Mouse (Mus musculus): ENCODE results near the gene Tmem245. TPM values are rescaled to one million over a fixed set of nuclear protein-coding genes. Genes with fewer than 3 reads are reported as not detected.
A peak's percentile ranks its signal among the peaks of the same experiment; 100 is the strongest.
"Not testable (repeated sequence)": the region's sequence is repeated elsewhere in the genome, so short reads cannot be mapped to it uniquely, and the experiment has no call there.

Gene Tmem245
- polyA plus RNA-seq, 1 experiment from 2014 or later, result 9.8 TPM

DNA sequence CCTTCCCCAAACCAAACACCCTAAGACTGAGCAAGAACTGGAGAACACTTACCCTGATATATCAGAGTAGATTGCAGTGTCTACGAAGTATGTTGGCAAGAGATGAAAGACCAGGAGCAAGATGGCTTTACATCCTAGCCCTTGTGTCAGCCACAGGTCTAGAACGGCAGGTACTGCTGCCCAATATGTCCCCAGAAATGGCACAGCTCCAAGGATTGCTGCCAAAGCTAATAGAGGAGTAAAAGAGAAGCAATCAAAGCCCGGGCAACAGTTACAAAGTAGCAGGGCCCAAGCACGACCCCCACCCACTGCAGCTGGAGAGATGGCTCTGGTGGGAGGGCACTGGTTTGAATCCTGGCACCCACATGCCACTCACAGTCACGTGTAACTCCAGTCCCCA is 58.8 kb downstream of the Tmem245 start:
- ATAC-seq (ENCODE audit: low FRiP score), result no peak
- H3K4me2 ChIP-seq, result no peak overlapping the region
- no peak overlapping the region for H3K4me3 ChIP-seq
- no peak overlapping the region for H3K9ac ChIP-seq
- peaks cover 32% of the 10 kb centered on the region for H3K36me3 ChIP-seq
- no peaks in the 10 kb centered on the region for H3K4me1 ChIP-seq (replicated peaks)
- 80% methylated on average over 5 of the region's 5 CpGs for WGBS
- H3K27me3 ChIP-seq, result no peaks in the 10 kb centered on the region
- no peaks in the 10 kb centered on the region for H3K9me3 ChIP-seq
- no peak overlapping the region for H3K27ac ChIP-seq

DNA sequence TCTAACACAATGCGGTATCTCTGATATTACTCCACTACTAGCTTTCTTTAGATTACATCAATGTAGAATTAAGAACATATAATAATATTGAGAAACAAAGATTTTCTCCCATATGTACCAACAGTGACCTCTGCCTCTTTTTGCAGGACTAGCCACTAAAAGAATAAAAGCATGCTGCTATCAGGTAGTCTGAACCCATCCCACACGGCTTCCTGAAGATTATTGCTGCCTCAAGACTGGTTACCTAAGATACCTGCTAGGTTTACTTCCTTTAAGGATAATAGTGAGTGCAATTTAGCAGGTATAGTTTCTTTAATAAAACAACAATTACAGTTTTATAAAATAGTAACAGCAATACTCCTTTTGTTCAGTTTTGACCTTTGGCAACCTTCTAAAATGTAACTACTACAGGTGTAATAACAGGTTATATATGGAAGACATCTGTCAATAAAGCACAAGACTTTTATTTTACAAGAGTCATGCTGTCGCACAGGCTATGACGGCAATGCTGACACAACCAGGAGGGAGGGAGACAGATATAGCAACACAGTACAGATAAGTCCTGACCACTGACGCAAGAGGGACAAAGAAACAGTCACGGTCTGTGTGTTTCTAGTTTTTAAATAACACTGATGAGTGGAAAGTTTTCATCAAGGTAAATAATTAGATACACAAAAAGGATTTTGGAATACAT is 60.8 kb downstream of the Tmem245 start:
- H3K9me3 ChIP-seq, result no peaks in the 10 kb centered on the region
- H3K9ac ChIP-seq, result no peak overlapping the region
- H3K27ac ChIP-seq, result no peak overlapping the region
- 95% methylated on average over 6 of the region's 6 CpGs for WGBS
- no peaks in the 10 kb centered on the region for H3K27me3 ChIP-seq
- H3K4me2 ChIP-seq, result no peak overlapping the region
- no peak overlapping the region for H3K4me3 ChIP-seq
- H3K4me1 ChIP-seq (replicated peaks), result no peaks in the 10 kb centered on the region
- no peak for ATAC-seq (ENCODE audit: low FRiP score)
- H3K36me3 ChIP-seq, result peaks cover 36% of the 10 kb centered on the region

DNA sequence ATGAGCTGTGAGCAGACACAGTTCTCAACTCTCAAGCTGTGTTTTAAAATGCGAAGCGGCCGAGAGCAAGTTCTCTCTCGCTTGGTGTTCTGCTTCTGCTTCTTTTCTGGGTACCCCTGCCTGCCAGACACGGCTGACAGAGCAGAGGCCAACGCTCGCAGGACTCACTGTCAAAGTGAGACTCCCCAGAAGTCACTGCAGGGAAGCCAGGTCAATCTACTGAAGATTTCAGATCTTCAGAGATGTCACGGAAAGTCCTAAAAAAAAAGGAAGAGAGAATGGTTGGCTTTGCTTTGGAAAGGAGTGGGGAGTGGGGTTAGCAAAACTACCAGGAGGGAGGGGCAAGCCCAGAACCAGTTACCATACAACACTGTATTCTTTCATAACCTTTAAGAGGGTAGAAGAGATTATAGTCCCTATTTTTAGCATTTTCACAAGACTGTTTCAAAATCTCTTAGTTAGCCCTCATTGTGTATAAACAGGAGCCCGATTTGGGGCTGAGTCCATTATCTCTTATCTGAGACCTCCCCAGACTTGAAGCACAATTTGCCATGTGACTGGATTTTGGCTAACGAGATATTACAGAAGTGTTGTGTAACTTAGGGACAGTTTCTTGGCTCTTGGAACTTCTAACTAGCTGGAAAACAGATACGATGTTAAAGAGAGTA is 67.1 kb downstream of the Tmem245 start:
- H3K27me3 ChIP-seq, result no peaks in the 10 kb centered on the region
- H3K4me2 ChIP-seq, result no peak overlapping the region
- no peak overlapping the region for H3K9ac ChIP-seq
- no peaks in the 10 kb centered on the region for H3K9me3 ChIP-seq
- H3K4me1 ChIP-seq (replicated peaks), result no peaks in the 10 kb centered on the region
- H3K36me3 ChIP-seq, result peaks cover 24% of the 10 kb centered on the region
- 90% methylated on average over 11 of the region's 11 CpGs for WGBS
- H3K4me3 ChIP-seq, result no peak overlapping the region
- H3K27ac ChIP-seq, result no peak overlapping the region
- no peak for ATAC-seq (ENCODE audit: low FRiP score)

DNA sequence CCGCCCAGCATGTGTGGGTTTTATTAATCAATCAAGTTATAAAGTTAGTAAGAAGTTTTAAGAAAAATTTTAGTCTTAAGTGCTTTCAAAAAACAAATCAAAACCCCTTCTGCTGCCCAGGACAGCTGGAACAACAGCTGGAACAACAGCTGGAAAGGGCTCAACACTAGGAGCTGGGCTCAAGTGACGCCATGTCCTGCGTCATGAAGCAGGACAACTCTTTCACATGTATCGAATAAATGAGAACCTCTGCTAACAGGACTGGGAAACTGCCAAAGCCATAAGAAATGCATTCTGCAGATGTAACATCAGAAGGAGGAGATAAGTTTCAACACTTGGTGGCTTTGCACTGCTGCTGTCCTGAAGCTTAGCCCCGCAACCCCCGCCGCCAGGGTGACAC is 68.3 kb downstream of the Tmem245 start:
- ATAC-seq (ENCODE audit: low FRiP score), result no peak
- no peak overlapping the region for H3K4me3 ChIP-seq
- no peaks in the 10 kb centered on the region for H3K9me3 ChIP-seq
- no peak overlapping the region for H3K27ac ChIP-seq
- H3K27me3 ChIP-seq, result no peaks in the 10 kb centered on the region
- H3K4me1 ChIP-seq (replicated peaks), result no peaks in the 10 kb centered on the region
- H3K9ac ChIP-seq, result no peak overlapping the region
- H3K4me2 ChIP-seq, result no peak overlapping the region
- H3K36me3 ChIP-seq, result peaks cover 30% of the 10 kb centered on the region
- WGBS, result 94% methylated on average over 7 of the region's 7 CpGs

DNA sequence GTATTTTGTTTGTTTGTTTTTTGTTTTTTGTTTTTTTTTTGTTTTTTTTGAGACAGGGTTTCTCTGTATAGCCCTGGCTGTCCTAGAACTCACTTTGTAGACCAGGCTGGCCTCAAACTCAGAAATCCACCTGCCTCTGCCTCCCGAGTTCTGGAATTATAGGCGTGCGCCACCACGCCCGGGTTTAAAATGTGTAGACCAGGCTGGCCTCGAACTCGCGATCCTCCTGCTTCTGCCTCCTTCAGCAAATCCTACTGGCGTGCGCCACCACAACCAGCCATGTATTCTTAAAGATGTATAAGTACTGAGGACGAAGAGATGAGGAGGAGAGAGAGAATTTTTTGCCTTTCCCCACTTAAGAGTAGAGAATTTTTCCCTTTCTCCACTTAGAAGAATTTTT is 76.7 kb downstream of the Tmem245 start:
- H3K4me2 ChIP-seq; ATAC-seq (ENCODE audit: low FRiP score); H3K4me3 ChIP-seq; H3K4me1 ChIP-seq (replicated peaks); H3K9ac ChIP-seq; H3K9me3 ChIP-seq; H3K27me3 ChIP-seq; H3K27ac ChIP-seq: not testable (repeated sequence)
- 97% methylated on average over 11 of the region's 11 CpGs for WGBS
- peaks cover 18% of the 10 kb centered on the region for H3K36me3 ChIP-seq

DNA sequence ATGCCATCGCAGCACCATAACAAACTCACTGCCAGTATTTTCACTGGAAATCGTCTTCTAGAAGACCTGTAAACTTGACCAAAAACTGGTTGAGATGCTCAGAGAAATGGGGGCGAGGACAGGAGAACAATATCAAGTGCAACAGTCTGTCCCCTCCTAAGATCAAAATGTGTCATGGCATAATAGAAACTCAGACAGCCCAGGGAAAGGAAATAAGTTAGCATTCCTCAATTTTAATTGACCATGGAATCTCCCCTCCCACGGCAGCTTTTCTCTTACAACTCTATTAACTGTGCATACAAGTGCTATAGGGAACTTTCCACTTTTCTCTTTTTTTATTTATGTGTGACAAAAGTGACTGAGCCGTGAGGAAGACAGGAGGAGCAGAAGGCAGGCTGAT is 79.5 kb downstream of the Tmem245 start:
- no peak for ATAC-seq (ENCODE audit: low FRiP score)
- H3K4me3 ChIP-seq, result no peak overlapping the region
- H3K27me3 ChIP-seq, result no peaks in the 10 kb centered on the region
- 74% methylated on average over 5 of the region's 5 CpGs for WGBS
- no peak overlapping the region for H3K9ac ChIP-seq
- H3K4me2 ChIP-seq, result no peak overlapping the region
- H3K36me3 ChIP-seq, result 0 out of 2 replicates have a peak, but pooled peaks cover 2% of the 10 kb centered on the region
- peaks cover 17% of the 10 kb centered on the region for H3K4me1 ChIP-seq (replicated peaks)
- H3K27ac ChIP-seq, result no peak overlapping the region
- H3K9me3 ChIP-seq, result no peaks in the 10 kb centered on the region

DNA sequence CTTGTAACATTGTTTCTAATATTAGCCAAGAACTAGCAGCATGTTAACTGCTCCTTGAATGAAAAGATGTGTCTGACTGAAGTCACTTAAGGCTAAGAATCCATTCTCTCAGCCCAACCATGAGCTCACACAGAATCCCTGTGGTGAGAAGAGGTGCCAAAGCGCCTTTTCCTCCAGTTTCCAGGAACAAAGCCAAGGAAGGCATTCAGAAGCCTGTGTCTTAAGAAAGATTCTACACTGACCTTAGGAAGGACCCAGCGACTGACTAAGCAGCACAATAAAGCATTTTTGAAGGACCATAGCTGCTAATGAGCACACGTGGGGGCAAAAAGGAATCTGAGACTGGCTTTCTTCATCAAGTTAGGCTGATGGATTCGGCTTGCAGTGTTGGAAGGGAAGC is 81.3 kb downstream of the Tmem245 start:
- 49% methylated on average over 4 of the region's 4 CpGs for WGBS

DNA sequence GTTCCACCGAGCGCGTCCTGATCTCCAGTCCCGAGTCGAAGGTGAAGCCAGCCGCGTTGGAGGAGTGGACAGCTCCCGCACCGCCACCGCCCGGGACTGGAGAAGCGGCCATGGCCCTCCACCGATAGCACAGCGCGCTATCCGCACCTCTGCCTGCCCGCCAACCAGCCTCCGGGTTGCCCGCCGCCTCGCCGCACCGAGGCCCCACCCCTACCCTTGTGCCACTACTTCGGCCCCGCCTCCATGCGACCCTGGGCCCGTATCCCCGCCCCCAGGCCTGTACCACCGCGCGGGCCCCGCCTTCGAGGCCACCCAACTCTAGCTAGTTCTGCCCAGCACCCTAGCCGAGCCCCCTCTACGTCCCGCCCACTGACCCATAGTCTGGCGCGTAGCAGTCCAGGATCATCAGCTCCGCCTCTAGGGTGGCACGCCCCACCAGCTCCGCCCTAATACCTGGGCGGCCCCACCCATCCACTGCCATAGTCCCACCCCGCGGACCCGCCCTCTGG is 82.2 kb downstream of the Tmem245 start, which contains the start of gene Ctnnal1:
Ctnnal1 (minus strand) TSS at position 186 of the 509 bp plus-strand sequence.
- no peaks in the 10 kb centered on the region for H3K9me3 ChIP-seq
- no peaks in the 10 kb centered on the region for H3K36me3 ChIP-seq
- H3K27me3 ChIP-seq, result no peaks in the 10 kb centered on the region
- H3K9ac ChIP-seq, result peak within 1 kb of the TSS; percentile 82
- under 1% methylated on average over 45 of the region's 45 CpGs for WGBS
- H3K27ac ChIP-seq, result peak within 1 kb of the TSS; percentile 85
- peak within 1 kb of the TSS; percentile 72 for H3K4me2 ChIP-seq
- peak; percentile 97 for ATAC-seq (ENCODE audit: low FRiP score)
- H3K4me3 ChIP-seq, result peak within 1 kb of the TSS; percentile 70
- peaks cover 21% of the 10 kb centered on the region for H3K4me1 ChIP-seq (replicated peaks)

More for the DNA sequence above, 81.3 kb downstream of the Tmem245 start:
- H3K27me3 ChIP-seq, result no peaks in the 10 kb centered on the region
- no peak overlapping the region for H3K4me3 ChIP-seq
- no peaks in the 10 kb centered on the region for H3K9me3 ChIP-seq
- H3K4me2 ChIP-seq, result no peak overlapping the region
- peaks cover 21% of the 10 kb centered on the region for H3K4me1 ChIP-seq (replicated peaks)
- 0 out of 2 replicates have a peak overlapping the region, but pooled peaks have one; percentile 35 for H3K27ac ChIP-seq
- H3K36me3 ChIP-seq, result 0 out of 2 replicates have a peak, but pooled peaks cover 1% of the 10 kb centered on the region
- H3K9ac ChIP-seq, result no peak overlapping the region
- no peak for ATAC-seq (ENCODE audit: low FRiP score)

DNA sequence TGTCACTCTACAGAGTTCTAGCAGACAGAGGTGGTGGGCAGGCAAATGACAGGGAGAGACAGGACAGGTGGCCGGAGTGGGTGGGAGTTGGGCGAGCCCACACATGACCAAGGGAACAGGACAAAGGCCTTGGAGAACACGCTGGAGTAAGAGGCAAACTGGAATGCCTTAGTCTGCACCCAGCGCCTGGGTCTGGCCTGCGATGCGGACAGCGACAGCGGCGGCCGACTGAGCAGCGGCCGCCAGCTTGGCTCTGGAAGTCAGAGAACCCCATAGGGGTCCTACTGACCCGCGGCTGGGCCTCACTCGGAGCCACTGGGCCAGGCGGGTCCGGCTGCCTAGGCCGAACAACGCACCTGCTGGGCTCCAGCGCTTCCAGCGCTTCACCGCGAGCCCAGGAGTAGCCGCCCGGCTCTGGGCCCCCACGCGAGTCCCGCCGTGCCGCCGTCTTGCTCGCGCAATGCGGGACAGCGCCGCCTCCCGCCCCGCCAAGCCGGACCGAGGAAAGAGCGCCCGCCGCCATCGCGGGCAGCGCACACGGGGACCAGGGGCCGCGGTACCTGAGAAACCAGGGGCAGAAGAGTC is 82.7 kb downstream of the Tmem245 start:
- peak overlapping the region; percentile 82 for H3K9ac ChIP-seq
- H3K4me2 ChIP-seq, result peak overlapping the region; percentile 72
- no peaks in the 10 kb centered on the region for H3K27me3 ChIP-seq
- H3K36me3 ChIP-seq, result no peaks in the 10 kb centered on the region
- peaks cover 21% of the 10 kb centered on the region for H3K4me1 ChIP-seq (replicated peaks)
- H3K4me3 ChIP-seq, result peak overlapping the region; percentile 70
- WGBS, result 0% methylated on average over 48 of the region's 49 CpGs
- peak overlapping the region; percentile 85 for H3K27ac ChIP-seq
- peak; percentile 84 for ATAC-seq (ENCODE audit: low FRiP score)
- no peaks in the 10 kb centered on the region for H3K9me3 ChIP-seq

DNA sequence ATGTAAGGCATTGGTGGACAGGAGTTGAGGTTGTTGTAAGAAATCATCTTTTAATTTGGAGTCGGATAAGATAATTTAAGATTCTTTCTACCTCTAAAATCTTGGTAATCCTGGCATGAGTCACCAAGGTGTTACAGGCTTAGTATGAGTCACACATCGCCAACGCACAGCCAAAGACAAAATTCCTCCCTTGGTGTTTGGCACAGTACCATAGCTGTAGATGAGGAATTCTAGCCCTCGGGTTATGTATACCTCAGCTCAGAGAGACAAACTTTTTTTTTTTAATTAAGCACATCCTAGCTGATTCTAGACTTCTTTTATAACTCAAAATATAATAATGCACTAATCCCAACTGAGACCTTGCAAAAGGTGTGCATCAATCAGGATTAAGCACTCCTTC is 83.2 kb downstream of the Tmem245 start:
- H3K27me3 ChIP-seq, result no peaks in the 10 kb centered on the region
- H3K4me2 ChIP-seq, result peak overlapping the region; percentile 72
- H3K9ac ChIP-seq, result peak overlapping the region; percentile 82
- H3K4me1 ChIP-seq (replicated peaks), result peaks cover 21% of the 10 kb centered on the region
- peak overlapping the region; percentile 70 for H3K4me3 ChIP-seq
- H3K36me3 ChIP-seq, result no peaks in the 10 kb centered on the region
- peak overlapping the region; percentile 85 for H3K27ac ChIP-seq
- no peak for ATAC-seq (ENCODE audit: low FRiP score)
- H3K9me3 ChIP-seq, result no peaks in the 10 kb centered on the region
- WGBS, result 49% methylated on average over 4 of the region's 4 CpGs

DNA sequence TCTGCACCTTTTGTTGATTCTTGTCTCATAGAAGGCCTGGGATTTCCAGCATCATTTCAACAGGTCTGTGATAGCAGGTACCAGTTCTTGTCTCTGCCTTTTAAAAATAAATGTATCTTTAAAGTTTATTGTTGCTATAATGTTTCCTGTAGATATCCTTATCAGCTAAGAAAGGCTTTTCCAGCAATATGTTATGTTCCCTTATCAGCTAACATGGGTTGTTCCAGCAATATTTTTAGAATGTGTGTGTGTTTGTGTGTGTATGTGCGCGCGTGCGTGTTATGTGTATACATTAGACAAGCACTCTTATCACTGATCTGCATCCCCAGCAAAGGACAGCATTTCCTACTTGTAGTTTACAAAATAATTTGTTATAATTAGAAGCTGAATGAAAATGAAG is 85.7 kb downstream of the Tmem245 start:
- no peak overlapping the region for H3K4me3 ChIP-seq
- H3K27me3 ChIP-seq, result no peaks in the 10 kb centered on the region
- ATAC-seq (ENCODE audit: low FRiP score), result no peak
- WGBS, result 98% methylated on average over 4 of the region's 4 CpGs
- no peaks in the 10 kb centered on the region for H3K36me3 ChIP-seq
- H3K9me3 ChIP-seq, result no peaks in the 10 kb centered on the region
- peaks cover 21% of the 10 kb centered on the region for H3K4me1 ChIP-seq (replicated peaks)
- no peak overlapping the region for H3K4me2 ChIP-seq
- no peak overlapping the region for H3K9ac ChIP-seq
- H3K27ac ChIP-seq, result no peak overlapping the region

DNA sequence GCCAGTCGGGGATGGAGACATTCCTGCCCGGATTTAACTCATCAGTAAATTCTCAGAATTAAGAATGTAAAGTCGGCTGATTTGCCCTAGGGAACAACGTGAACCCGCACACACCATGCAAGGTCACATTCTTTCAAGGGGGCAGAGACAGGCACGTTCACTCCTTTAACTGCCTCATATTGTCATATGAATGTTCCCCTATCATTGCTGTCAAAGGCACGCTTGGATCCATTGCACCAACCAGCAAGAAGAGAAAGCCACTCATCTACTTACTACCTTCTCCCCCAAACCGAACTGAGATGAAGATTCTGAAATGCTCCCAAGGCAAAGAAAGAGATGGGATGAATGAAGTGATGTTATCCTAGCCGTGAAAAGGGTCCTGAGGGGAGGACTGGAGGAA is 88.5 kb downstream of the Tmem245 start:
- no peaks in the 10 kb centered on the region for H3K9me3 ChIP-seq
- H3K36me3 ChIP-seq, result no peaks in the 10 kb centered on the region
- ATAC-seq (ENCODE audit: low FRiP score), result no peak
- peaks cover 22% of the 10 kb centered on the region for H3K4me1 ChIP-seq (replicated peaks)
- no peak overlapping the region for H3K4me3 ChIP-seq
- H3K27me3 ChIP-seq, result no peaks in the 10 kb centered on the region
- H3K27ac ChIP-seq, result no peak overlapping the region
- 76% methylated on average over 9 of the region's 9 CpGs for WGBS
- H3K4me2 ChIP-seq, result no peak overlapping the region
- no peak overlapping the region for H3K9ac ChIP-seq
